Mouse (Mus musculus): Measurements from ENCODE around the gene Dstyk.

DNA sequence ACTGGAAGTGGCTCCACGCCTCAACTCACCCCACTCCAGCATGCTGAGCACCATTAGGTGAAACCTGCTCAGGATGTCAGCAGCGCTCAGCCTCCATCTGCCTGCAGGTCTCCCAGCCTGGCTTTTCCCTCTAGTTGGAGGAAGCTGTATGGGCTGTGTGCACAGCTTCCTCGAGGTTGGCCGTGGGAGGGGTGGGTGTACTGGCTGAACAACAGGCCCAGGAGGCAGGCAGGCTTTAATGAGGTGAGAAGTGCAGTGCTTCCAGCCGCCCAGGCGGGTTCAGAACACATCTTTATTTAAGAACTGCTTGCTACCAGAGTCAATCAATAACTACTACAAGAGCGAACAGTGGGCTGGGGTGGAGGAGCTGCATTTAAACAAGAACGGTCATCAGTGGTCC is 94.2 kb downstream of the Dstyk start:
- TF ChIP-seq EP300 (optimal IDR thresholded peaks at IDR 0.05): no peak
- TF ChIP-seq CTCF (IDR thresholded peaks at IDR 0.05; ENCODE audit: low read depth): no peak

All from stomach, postnatal 0 days (tissue).